Mouse (Mus musculus) retina, postnatal 7 days (tissue): ENCODE measurements around the gene Rpl12.
A peak's percentile ranks its signal among the peaks of the same experiment; 100 is the strongest.
"Not testable (repeated sequence)": the region's sequence is repeated elsewhere in the genome, so short reads cannot be mapped to it uniquely, and the experiment has no call there.

Source experiments
- DNase-seq: peaks from one replicate; pipeline ENCODE4 v3.0.0-alpha.2; 2012; ENCODE audit warnings: low read depth, low spot score

Rpl12 gene

GRCm38 (mm10) chr2:32981725-32982271 lies 20.4 kb downstream of the Rpl12 start, which contains the start of gene Slc2a8:
Gene Slc2a8, minus strand, starts transcription at chr2:32982083.
- DNase-seq, result peak; percentile 84

- DNase-seq, result no peak
Measured at GRCm38 (mm10) chr2:32982700-32983099, 21.3 kb downstream of the Rpl12 start.

GRCm38 (mm10) chr2:32983617-32984016 lies 22.3 kb downstream of the Rpl12 start:
- no peak for DNase-seq

- no peak for DNase-seq
Measured at GRCm38 (mm10) chr2:32985844-32986243, 24.5 kb downstream of the Rpl12 start.

GRCm38 (mm10) chr2:32989376-32989775 lies 28.0 kb downstream of the Rpl12 start:
- no peak for DNase-seq

GRCm38 (mm10) chr2:32990167-32990832 lies 28.9 kb downstream of the Rpl12 start:
- no peak for DNase-seq

- DNase-seq, result no peak
Measured at GRCm38 (mm10) chr2:32992130-32992529, 30.8 kb downstream of the Rpl12 start.

- no peak for DNase-seq
Measured at GRCm38 (mm10) chr2:32997081-32997480, 35.7 kb downstream of the Rpl12 start.

- DNase-seq, result no peak
Measured at GRCm38 (mm10) chr2:32997792-32998191, 36.4 kb downstream of the Rpl12 start.

GRCm38 (mm10) chr2:32999752-33000151 lies 38.4 kb downstream of the Rpl12 start:
- no peak for DNase-seq

GRCm38 (mm10) chr2:33002144-33002543 lies 40.8 kb downstream of the Rpl12 start:
- DNase-seq, result no peak

- no peak for DNase-seq
Measured at GRCm38 (mm10) chr2:33005041-33005440, 43.7 kb downstream of the Rpl12 start.

GRCm38 (mm10) chr2:33009055-33009454 lies 47.7 kb downstream of the Rpl12 start:
- DNase-seq, result not testable (repeated sequence)

- DNase-seq, result no peak
Measured at GRCm38 (mm10) chr2:33014877-33015276, 53.5 kb downstream of the Rpl12 start.
